Mouse (Mus musculus) stomach, postnatal 0 days (tissue): ENCODE data around the gene Bsn.

Experiments used
- CTCF ChIP-seq: IDR thresholded peaks from 2 replicates; pipeline ENCODE4 v1.5.1; 2016; ENCODE audit warnings: antibody characterized with exemption, low read depth, mild to moderate bottlenecking, moderate library complexity
- EP300 ChIP-seq: optimal IDR thresholded peaks from 2 replicates; pipeline ENCODE3; 2016; ENCODE audit warnings: antibody characterized with exemption

GRCm38 (mm10) chr9:108172777-108173350 lies 17.3 kb downstream of the Bsn start:
- no peak for TF ChIP-seq EP300
- no peak for TF ChIP-seq CTCF
